Mouse (Mus musculus) megakaryocyte, embryonic 14.5 days (primary cell): ENCODE results near the gene Rdh5. TPM values are rescaled to one million over a fixed set of nuclear protein-coding genes. Genes with fewer than 3 reads are reported as not detected.

ENCODE experiments used
- H3K27me3 ChIP-seq: replicated peaks from 2 replicates; pipeline ENCODE3; 2012; ENCODE audit warnings: inconsistent platforms
- H3K36me3 ChIP-seq: replicated peaks from 2 replicates; pipeline ENCODE3; 2012; ENCODE audit warnings: low read length, inconsistent platforms, mixed read lengths
- H3K4me1 ChIP-seq: 2 replicates; pipeline ENCODE4 v1.6.1; 2012; ENCODE audit warnings: inconsistent platforms
- H3K4me3 ChIP-seq: replicated peaks from 2 replicates; pipeline ENCODE3; 2012; ENCODE audit warnings: moderate library complexity, mild to moderate bottlenecking, inconsistent platforms
- H3K9me3 ChIP-seq: 2 replicates; pipeline ENCODE4 v1.6.1; 2012; ENCODE audit warnings: inconsistent platforms
- FLI1 ChIP-seq: IDR thresholded peaks from 2 replicates; pipeline ENCODE4 v1.6.1; 2012; ENCODE audit warnings: low read length, inconsistent platforms, mixed read lengths
- GATA1 ChIP-seq: IDR thresholded peaks from 3 replicates; pipeline ENCODE4 v1.6.1; 2012; ENCODE audit warnings: mixed read lengths, low read length, inconsistent platforms, borderline replicate concordance
- polyA plus RNA-seq: library from polyadenylated mRNA; stranded (reverse); fragments of >175 nt; gene quantifications from 2 replicates; pipeline ENCODE4 v1.2.3, GENCODE M21; 2012; ENCODE audit warnings: low replicate concordance; ENCODE audit not compliant: insufficient read depth

The Rdh5 gene
- polyA plus RNA-seq, 1 experiment = 15.8 TPM

DNA sequence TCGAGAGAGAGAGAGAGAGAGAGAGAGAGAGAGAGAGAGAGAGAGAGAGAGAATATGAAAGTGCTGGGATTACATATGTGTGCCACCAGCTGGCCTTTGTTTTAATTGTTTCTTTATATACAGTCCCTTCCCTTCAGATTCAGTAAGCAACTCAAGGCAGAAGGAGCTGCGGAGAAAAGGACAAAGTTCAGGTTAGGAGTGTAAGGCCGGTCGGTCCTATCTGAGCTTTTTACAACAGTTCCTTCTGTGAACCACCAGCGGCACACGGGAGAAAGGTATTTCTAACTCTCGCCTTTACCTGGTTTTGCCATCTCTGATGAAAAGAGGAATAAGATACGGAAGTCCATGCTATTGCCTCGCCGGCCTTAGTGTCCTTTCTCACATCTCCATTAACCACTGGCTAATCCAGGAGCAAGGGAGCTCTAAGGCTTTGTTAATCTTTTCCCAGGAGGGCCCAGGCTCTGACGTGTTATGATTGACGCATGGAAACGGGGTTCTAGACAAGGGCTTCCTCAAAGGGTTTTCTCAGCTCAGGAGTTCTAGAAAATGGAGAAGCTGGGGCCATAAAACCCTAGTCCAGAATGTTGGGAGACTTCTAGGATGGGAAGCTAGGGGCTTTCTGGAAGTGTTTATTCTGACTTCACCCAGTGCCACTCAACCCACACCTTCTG lies 13.8 kb downstream of the Rdh5 start:
- Histone ChIP-seq H3K9me3 (no peaks in the 10 kb centered on the region), H3K36me3 (peaks cover 29% of the 10 kb centered on the region), H3K4me3 (peak overlapping the region; percentile 94), H3K27me3 (peaks cover 22% of the 10 kb centered on the region), H3K4me1 (peaks cover 77% of the 10 kb centered on the region)
- TF ChIP-seq FLI1 = no peak
- TF ChIP-seq GATA1 = no peak

DNA sequence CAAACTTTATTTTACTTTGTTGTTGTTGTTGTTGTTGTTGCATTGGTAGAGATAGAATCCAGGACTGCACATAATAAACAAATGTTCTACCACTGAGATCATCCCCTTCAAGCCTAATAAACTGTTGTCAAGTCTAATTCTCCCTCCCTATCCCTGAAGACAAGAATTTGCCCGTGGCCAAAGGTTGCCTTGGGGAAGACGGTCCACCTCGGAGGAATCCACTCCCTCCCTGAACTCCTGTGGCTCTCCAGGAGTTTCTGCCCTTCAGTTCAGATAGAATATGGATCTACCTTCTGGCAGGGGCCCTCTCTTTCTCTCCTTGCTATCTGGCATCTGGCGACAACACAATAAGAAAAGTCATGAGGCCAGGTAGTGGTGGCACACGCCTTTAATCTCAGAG lies 17.9 kb downstream of the Rdh5 start:
- TF ChIP-seq GATA1 (no peak), FLI1 (no peak)
- Histone ChIP-seq H3K4me1 (peaks cover 79% of the 10 kb centered on the region), H3K4me3 (no peak overlapping the region), H3K27me3 (peaks cover 11% of the 10 kb centered on the region), H3K36me3 (no peaks in the 10 kb centered on the region), H3K9me3 (no peaks in the 10 kb centered on the region)

DNA sequence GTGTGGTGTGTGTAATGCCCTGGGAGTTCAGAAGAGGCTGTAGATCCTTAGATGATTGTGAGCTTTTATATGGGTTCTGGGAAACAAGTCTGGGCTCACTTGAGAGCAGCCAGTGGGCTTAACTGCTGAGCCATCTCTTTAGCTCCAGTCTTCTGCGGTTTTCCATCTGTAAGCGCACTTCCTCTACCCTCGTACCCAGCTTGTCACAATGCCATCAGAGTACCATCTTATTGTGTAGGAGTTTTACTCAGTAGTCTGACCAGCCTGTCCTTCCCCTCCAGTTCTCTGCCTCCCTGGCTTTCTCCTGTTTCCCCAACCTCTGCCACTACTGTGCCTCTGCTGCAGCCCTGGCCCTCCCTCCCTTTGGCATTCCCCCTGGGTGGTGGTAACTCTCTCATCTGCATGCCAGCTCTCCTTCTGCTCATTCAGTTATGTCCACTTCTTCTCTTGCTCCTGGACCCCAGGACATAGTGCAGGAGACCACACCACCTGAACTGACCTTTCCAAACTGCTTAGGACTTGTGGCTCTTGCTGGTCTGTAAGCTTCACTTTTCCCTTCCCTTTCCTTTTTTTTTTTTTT lies 20.2 kb downstream of the Rdh5 start:
- Histone ChIP-seq H3K4me3 (peak overlapping the region; percentile 65), H3K36me3 (no peaks in the 10 kb centered on the region), H3K27me3 (no peaks in the 10 kb centered on the region), H3K9me3 (no peaks in the 10 kb centered on the region), H3K4me1 (peaks cover 68% of the 10 kb centered on the region)
- TF ChIP-seq FLI1 = no peak
- TF ChIP-seq GATA1 = no peak

DNA sequence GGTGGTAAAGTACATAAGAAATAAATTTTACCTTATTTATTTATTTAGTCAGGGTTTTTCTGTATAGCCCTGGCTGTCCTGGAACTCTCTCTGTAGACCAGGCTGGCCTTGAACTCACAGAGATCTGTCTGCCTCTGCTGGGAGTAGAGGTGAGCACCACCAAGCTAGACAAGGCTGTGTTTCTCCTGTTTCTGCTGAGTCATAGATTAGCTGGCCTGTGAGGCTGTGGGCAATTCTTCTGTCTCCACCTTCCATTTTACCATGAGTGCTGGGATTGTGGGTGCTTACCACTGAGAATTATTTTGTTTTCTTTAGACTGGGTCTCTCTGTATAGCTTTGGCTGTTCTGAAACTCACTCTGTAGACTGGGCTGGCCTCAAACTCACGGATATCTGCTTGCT lies 21.3 kb downstream of the Rdh5 start:
- Histone ChIP-seq H3K36me3 (no peaks in the 10 kb centered on the region), H3K9me3 (no peaks in the 10 kb centered on the region), H3K4me1 (peaks cover 69% of the 10 kb centered on the region), H3K27me3 (peaks cover 5% of the 10 kb centered on the region), H3K4me3 (peak overlapping the region; percentile 51)
- TF ChIP-seq FLI1 (no peak), GATA1 (no peak)

DNA sequence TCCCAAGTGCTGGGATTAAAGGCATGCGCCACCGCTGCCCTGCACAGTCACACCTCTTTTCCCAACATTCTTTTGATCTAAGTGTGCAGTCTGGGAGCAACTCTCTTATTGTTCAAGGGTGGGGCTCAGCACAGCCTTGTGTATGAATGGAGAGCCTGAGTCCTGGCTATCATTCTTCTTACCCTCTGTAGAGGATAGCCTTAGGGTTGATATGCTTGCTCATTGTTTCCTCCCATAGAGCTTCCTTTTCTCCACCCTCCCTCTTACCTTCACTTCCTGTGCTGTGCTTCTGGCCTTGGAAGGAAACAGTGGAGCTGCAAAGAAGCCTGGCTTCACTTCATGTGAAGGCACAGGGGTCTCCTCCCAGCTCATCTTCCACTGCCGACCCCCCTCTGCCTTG lies 22.0 kb downstream of the Rdh5 start, which contains the start of gene Cd63:
Gene Cd63, plus strand, starts transcription at position 292 of the 400 bp plus-strand sequence.
- H3K27me3 ChIP-seq = peaks cover 11% of the 10 kb centered on the region
- no peaks in the 10 kb centered on the region for H3K9me3 ChIP-seq
- no peak for TF ChIP-seq FLI1
- TF ChIP-seq GATA1 = no peak
- peak within 1 kb of the TSS; percentile 71 for H3K4me3 ChIP-seq
- H3K36me3 ChIP-seq = no peaks in the 10 kb centered on the region
- peaks cover 69% of the 10 kb centered on the region for H3K4me1 ChIP-seq

DNA sequence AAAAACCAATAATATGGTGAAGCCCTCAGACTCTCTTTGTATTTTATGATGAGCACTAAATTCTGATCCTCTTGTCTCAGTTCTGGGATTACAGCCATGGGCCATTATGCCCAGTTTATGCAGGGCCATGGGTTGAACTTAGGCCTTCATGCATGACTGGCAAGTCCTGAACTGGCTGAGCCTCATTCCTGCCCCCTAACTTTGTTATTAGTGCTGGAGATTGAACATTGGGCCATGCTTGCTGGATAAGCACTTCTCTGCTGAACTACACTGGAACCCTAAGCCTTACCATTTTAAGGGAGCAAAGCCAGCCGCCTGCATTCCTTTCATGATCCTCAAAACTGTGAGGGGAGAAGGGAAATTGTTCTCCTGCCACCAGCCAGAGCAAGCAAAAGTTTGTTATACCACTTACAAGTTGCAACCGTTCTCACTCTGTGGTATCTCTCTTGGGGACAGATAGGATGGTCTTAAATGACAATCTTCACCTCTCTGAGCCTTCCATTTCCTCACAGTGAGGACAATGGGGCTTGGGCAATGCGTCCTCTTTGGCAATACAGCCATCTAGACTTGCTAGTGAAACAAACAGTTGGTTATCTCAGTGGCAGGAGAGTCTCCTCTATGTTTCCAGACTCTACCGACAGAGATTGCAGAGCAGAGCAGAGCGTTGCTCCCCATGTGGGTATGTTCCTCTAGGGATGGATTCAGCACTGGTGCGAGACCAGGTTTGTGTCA lies 22.8 kb downstream of the Rdh5 start:
- no peak overlapping the region for H3K4me3 ChIP-seq
- peaks cover 14% of the 10 kb centered on the region for H3K27me3 ChIP-seq
- no peaks in the 10 kb centered on the region for H3K9me3 ChIP-seq
- TF ChIP-seq GATA1 = no peak
- TF ChIP-seq FLI1 = no peak
- no peaks in the 10 kb centered on the region for H3K36me3 ChIP-seq
- H3K4me1 ChIP-seq = peaks cover 75% of the 10 kb centered on the region

DNA sequence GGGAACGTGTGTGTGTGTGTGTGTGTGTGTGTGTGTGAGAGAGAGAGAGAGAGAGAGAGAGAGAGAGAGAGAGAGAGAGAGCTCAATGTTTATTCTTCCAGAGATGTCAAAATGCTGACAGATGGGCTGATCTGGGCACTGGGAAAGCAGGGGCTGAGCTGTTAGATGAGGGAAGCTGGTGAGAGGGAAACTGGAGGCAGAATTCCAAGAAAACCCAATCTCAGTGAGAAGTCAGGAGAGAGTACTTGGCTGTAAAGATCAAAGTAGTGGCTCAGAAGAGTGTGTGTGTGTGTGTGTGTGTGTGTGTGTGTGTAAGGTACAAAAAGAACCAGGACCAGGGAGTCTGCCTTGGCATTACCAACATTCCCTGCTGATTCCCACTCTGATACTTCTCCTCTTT lies 25.2 kb downstream of the Rdh5 start:
- H3K27me3 ChIP-seq = peaks cover 31% of the 10 kb centered on the region
- peaks cover 60% of the 10 kb centered on the region for H3K4me1 ChIP-seq
- H3K4me3 ChIP-seq = no peak overlapping the region
- H3K36me3 ChIP-seq = no peaks in the 10 kb centered on the region
- TF ChIP-seq FLI1 (no peak), GATA1 (no peak)
- no peaks in the 10 kb centered on the region for H3K9me3 ChIP-seq

DNA sequence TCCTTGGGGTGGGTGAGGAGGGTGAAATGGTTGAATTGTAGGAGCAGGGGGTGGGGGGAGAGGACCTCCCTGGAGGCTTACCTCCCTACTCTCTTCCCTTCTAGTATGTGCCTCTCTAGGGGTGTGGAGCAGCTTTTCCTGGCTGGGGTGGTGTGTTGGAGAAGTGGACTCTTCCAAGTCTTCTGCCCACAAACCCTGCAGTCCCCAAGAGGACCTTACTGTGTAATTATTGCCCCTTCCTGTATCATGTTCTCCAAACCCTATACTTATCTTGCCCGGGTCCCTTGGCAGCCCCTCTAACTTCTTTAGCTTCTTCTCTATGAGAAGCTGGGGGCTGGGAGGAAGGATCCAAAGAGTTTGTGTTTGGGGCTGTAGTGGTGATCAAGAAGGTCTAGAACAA lies 25.9 kb downstream of the Rdh5 start:
- Histone ChIP-seq H3K9me3 (no peaks in the 10 kb centered on the region), H3K27me3 (peaks cover 38% of the 10 kb centered on the region), H3K4me3 (no peak overlapping the region), H3K4me1 (peaks cover 60% of the 10 kb centered on the region), H3K36me3 (no peaks in the 10 kb centered on the region)
- TF ChIP-seq FLI1 (no peak), GATA1 (no peak)

DNA sequence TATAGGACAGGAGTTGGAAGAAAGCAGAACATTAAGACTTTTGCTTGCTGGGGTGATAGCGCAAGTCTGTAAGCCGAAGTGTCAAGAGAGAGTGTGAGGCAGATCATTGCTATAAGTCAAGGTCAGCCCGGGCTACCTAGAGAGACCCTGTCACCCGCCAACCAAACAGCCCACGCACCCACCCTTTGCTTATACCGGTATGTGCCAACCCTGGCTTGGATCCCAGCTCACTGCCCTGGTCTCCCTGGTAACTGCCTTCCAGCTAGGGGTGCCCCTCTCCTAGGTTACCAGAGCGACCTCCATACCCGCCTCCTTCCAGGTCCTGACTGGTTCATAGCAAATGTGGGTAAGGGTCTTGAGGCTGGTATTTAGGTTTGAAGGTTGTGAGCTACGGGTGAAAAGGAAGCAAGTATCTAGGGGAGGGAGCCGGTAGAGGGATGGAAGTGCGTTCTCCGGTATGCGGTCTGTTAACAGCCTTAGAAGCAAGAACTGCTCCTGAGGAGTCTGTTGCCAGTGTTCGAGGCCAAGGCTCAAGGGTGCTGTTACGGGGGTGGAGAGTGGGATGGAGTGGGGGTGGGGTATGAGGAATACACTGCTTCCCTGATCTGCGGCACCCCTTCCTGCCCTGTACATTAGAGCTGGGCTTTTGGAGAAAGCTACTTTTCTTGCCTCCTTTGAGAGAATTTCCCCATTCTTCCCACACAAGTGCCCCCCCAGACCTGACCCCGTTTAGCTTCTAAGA lies 26.6 kb downstream of the Rdh5 start:
- Histone ChIP-seq H3K4me1 (peaks cover 56% of the 10 kb centered on the region), H3K27me3 (peaks cover 41% of the 10 kb centered on the region), H3K36me3 (no peaks in the 10 kb centered on the region), H3K9me3 (no peaks in the 10 kb centered on the region), H3K4me3 (peak overlapping the region; percentile 86)
- TF ChIP-seq FLI1 = no peak
- TF ChIP-seq GATA1 = no peak

DNA sequence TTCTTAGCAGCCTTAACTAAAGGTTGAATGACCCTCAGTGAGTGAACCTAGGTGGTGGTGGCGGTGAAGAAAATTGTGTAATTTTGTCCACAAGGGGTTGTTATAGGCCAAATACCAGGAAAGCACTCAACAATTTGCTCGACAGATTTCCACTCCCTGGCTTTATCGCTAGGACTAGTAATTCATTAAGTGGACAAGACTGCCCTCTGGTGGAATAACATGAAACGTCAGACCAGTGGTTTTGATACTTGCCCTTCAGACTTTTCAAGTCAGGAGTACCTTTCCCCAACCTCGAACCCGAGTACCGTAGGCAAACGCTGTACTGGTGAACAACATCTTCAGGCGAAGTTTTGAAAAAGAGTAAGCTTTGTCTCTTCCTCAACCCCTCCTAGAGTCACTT lies 27.3 kb downstream of the Rdh5 start:
- H3K27me3 ChIP-seq = peaks cover 48% of the 10 kb centered on the region
- TF ChIP-seq GATA1 = no peak
- TF ChIP-seq FLI1 = no peak
- H3K36me3 ChIP-seq = no peaks in the 10 kb centered on the region
- H3K4me3 ChIP-seq = peak overlapping the region; percentile 86
- H3K4me1 ChIP-seq = peaks cover 56% of the 10 kb centered on the region
- H3K9me3 ChIP-seq = no peaks in the 10 kb centered on the region
